Mouse (Mus musculus) neural tube, embryonic 11.5 days (tissue): ENCODE measurements around the gene Chrm4. TPM values are rescaled to one million over a fixed set of nuclear protein-coding genes. Genes with fewer than 3 reads are reported as not detected.

Source experiments
- ATAC-seq: fragments of 200-750 bp; cut with Nextera tagmentation; 2 replicates; pipeline ENCODE4 v1.8.0; 2017; ENCODE audit warnings: moderate number of reproducible peaks, mild to moderate bottlenecking, moderate TSS enrichment, moderate library complexity; ENCODE audit not compliant: insufficient read depth, low FRiP score, low TSS enrichment
- DNase-seq: peaks from one replicate; pipeline ENCODE4 v3.0.0-alpha.2; 2015; ENCODE audit warnings: low spot score
- H3K27ac ChIP-seq: fragments of 300-500 bp; sonication (generic); 2 replicates; pipeline ENCODE4 v1.5.1; 2014; ENCODE audit warnings: low read depth, mild to moderate bottlenecking, low read length
- H3K27me3 ChIP-seq: fragments of 300-500 bp; sonication (generic); 2 replicates; pipeline ENCODE4 v1.6.1; 2014; ENCODE audit warnings: mild to moderate bottlenecking, low read length, mixed read lengths; ENCODE audit not compliant: control insufficient read depth, insufficient read depth
- H3K36me3 ChIP-seq: fragments of 300-500 bp; sonication (generic); 2 replicates; pipeline ENCODE4 v1.6.1; 2014; ENCODE audit warnings: mild to moderate bottlenecking, low read length, moderate library complexity, mixed read lengths; ENCODE audit not compliant: control insufficient read depth, insufficient read depth
- H3K4me1 ChIP-seq: fragments of 300-500 bp; sonication (generic); 2 replicates; pipeline ENCODE4 v1.6.1; 2014; ENCODE audit warnings: low read length, mixed read lengths; ENCODE audit not compliant: control insufficient read depth, insufficient read depth
- H3K4me2 ChIP-seq: fragments of 300-500 bp; sonication (generic); 2 replicates; pipeline ENCODE4 v1.6.1; 2014; ENCODE audit warnings: low read depth, mild to moderate bottlenecking, moderate library complexity
- H3K4me3 ChIP-seq: fragments of 300-500 bp; sonication (generic); 2 replicates; pipeline ENCODE4 v1.5.1; 2014; ENCODE audit warnings: low read depth, low read length
- H3K9ac ChIP-seq: fragments of 300-500 bp; sonication (generic); 2 replicates; pipeline ENCODE4 v1.6.1; 2014; ENCODE audit warnings: mild to moderate bottlenecking, low read length
- H3K9me3 ChIP-seq: fragments of 300-500 bp; sonication (generic); 2 replicates; pipeline ENCODE4 v1.6.1; 2016; ENCODE audit warnings: low read length; ENCODE audit not compliant: control insufficient read depth
- WGBS: fragments of 180-500 bp; shearing (Covaris S2); extraction: QIAGEN DNeasy Blood & Tissue Kit; methylation state at CpG from one replicate; pipeline ENCODE4 v1.1.7; 2014; 5-methylcytosine and 5-hydroxymethylcytosine counted together
- microRNA-seq: library from miRNA; unstranded; fragments of <30 nt; microRNA quantifications from one replicate; pipeline ENCODE4, GENCODE M21; 2016
- polyA plus RNA-seq: library from polyadenylated mRNA; unstranded; fragments of >200 nt; fragmentation: Nextera tagmentation; extraction: Ambion mirVana; gene quantifications from 2 replicates; pipeline ENCODE4 v1.2.1, GENCODE M21; 2014

The Chrm4 gene
- polyA plus RNA-seq, 1 experiment from 2014 or later = 0.53 TPM

GRCm38 (mm10) chr2:91973416-91974135 is 46.5 kb downstream of the Chrm4 start:
- Histone ChIP-seq H3K9me3 (no peaks in the 10 kb centered on the region), H3K4me2 (no peak overlapping the region), H3K4me3 (no peak overlapping the region), H3K27me3 (peaks cover 32% of the 10 kb centered on the region), H3K36me3 (no peaks in the 10 kb centered on the region), H3K9ac (no peak overlapping the region), H3K27ac (no peak overlapping the region), H3K4me1 (peaks cover 23% of the 10 kb centered on the region)
- DNase-seq (no peak), ATAC-seq (no peak)
- WGBS = 18% methylated on average over 7 of the region's 7 CpGs

DNA sequence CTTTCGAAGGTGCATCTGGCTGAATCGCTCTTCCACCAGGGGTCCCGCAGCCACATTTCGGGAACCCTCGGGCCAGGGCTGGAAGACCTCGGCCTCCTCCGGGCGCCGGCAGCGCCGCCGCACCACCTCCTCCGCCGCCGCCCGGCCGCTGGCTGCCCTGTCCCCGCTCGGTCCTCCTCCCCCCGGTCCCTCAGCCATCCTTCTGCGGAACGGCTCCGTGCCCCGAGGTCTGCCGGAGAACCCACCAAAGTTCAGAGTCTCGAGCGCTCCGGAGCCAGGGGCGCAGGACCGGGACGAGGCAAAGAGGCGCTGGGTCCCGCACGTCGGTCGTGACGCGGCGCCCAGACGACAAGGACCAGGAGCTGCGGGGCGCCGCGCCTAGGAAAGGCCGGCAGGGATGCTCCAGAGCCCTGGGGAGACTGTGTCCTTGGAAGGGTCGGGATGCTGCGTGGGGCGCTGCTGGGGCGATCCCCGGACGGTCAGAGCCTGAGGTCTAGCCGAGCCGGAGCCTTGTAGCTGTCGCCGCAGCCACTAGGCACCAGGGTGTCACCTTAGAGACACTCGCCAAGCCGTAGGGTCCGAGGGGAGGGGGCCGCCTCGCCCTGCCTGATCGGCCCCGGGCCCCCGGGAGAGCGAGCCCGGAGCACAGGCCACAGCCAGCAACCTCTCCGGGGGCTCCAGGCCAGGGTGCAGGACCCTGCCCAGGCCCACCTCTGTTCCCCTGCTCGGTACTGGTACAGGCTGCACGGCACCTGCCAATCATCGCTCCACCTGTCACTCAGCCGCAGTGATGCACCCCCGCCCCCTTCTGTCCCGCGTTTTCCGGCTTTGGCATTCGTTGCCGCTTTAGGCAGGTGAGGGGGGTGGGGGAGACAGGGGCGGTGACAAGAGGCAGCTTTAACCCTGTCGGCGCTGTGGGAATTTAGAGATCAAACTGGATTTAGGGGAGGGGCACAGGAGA is 48.8 kb downstream of the Chrm4 start, which contains the start of gene Dgkz:
Gene Dgkz, minus strand, starts transcription at position 284 of the 961 bp plus-strand sequence.
- Histone ChIP-seq H3K4me3 (peak within 1 kb of the TSS; percentile 37), H3K27me3 (peaks cover 28% of the 10 kb centered on the region), H3K4me1 (peaks cover 34% of the 10 kb centered on the region), H3K9me3 (no peaks in the 10 kb centered on the region), H3K9ac (peak within 1 kb of the TSS; percentile 54), H3K27ac (no peak within 1 kb of the TSS), H3K36me3 (no peaks in the 10 kb centered on the region), H3K4me2 (peak within 1 kb of the TSS; percentile 64)
- DNase-seq = peak; percentile 53
- 0 out of 2 replicates have a peak, but pooled peaks have one; percentile 17 for ATAC-seq
- under 1% methylated on average over 74 of the region's 79 CpGs for WGBS

GRCm38 (mm10) chr2:91977960-91978359 is 50.9 kb downstream of the Chrm4 start:
- Histone ChIP-seq H3K36me3 (no peaks in the 10 kb centered on the region), H3K9ac (no peak overlapping the region), H3K27me3 (peaks cover 28% of the 10 kb centered on the region), H3K9me3 (no peaks in the 10 kb centered on the region), H3K4me1 (peaks cover 26% of the 10 kb centered on the region), H3K27ac (no peak overlapping the region), H3K4me3 (no peak overlapping the region), H3K4me2 (no peak overlapping the region)
- no peak for ATAC-seq
- DNase-seq = no peak
- 82% methylated on average over 4 of the region's 4 CpGs for WGBS

Small RNA genes within 50 kb of the gene (microRNA-seq; reads per million reads assigned to microRNA genes)
- gene Mir6999 = not detected

Other genes starting within 250 kb of the Chrm4 start
- gene Atg13, start 216.7 kb upstream of the Chrm4 start, polyA plus RNA-seq = 37.9 and 38.3 TPM in 2 replicates
- gene Harbi1, start 216.4 kb upstream of the Chrm4 start, polyA plus RNA-seq = 15.5 and 17.3 TPM in 2 replicates
- 21.3 and 21.5 TPM in 2 replicates for gene Ambra1, start 197.1 kb upstream of the Chrm4 start, polyA plus RNA-seq
- 1,127 and 1,214 TPM in 2 replicates for gene Mdk, start 5.0 kb downstream of the Chrm4 start, polyA plus RNA-seq
- 0.37 and 0.58 TPM in 2 replicates for gene Gm9821, start 18.5 kb downstream of the Chrm4 start, polyA plus RNA-seq
- 34.6 and 37.7 TPM in 2 replicates for gene Dgkz, start 48.6 kb downstream of the Chrm4 start, polyA plus RNA-seq
- gene Creb3l1, start 97.3 kb downstream of the Chrm4 start, polyA plus RNA-seq = 1.6 and 2.0 TPM in 2 replicates
- 32.1 and 34.1 TPM in 2 replicates for gene Phf21a, start 165.9 kb downstream of the Chrm4 start, polyA plus RNA-seq